Mouse (Mus musculus) cerebellum, adult 2 months (tissue): ENCODE measurements around the gene Zfp367.

ENCODE experiments used
- CTCF ChIP-seq: fragments of 200-500 bp; IDR thresholded peaks from 2 replicates; pipeline ENCODE4 v1.5.1; 2011; ENCODE audit warnings: low read depth, mild to moderate bottlenecking, control low read depth, low read length, moderate library complexity, borderline replicate concordance; ENCODE audit not compliant: insufficient read depth
- POLR2A ChIP-seq: fragments of 200-500 bp; IDR thresholded peaks from 2 replicates; pipeline ENCODE4 v1.6.1; 2011; ENCODE audit warnings: low read length, control low read depth, borderline replicate concordance; ENCODE audit not compliant: insufficient read depth

GRCm38 (mm10) chr13:64180300-64180699, 27.3 kb upstream of the Zfp367 start:
- TF ChIP-seq CTCF, result no peak
- no peak for TF ChIP-seq POLR2A
